Mouse (Mus musculus): ENCODE results near the gene Slc25a39.
"Not testable (repeated sequence)": the region's sequence is repeated elsewhere in the genome, so short reads cannot be mapped to it uniquely, and the experiment has no call there.

Slc25a39 gene

DNA sequence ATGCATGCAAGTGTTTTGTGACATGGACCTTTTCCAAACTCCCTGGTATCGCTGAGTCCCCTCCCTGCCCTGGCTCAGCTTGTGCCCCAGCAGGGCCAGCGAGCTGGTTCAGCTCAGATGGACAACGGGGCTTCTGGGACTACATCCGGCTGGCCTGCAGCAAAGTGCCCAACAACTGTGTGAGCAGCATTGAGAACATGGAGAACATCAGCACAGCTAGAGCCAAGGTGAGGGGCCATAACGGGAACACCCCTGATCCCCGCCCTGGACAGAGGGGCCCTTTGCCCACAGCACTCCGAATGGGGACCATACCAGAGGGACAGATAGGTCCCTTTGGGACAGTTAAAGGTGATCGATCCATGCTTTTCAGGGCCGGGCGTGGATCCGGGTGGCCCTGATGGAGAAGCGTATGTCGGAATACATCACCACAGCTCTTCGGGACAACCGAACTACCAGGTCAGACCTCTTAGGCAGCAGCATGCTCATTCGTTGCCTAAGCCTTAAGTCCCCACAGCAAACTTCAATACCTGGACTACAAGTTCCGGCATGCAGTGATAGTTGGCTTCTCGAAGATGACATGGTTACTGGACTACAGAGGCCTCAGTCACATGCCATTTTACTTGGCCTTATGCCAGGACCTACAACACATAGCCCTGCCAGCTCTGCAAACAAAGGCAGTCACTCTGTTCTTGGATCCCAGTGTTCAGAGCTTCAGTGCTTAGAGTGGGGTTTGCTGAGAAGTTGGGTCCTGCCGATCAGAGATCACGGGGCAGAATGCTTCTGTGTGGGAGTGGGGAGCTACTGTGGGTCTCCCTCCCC lies 9.5 kb downstream of the Slc25a39 start:
- peak in 1 of 2 experiments; percentile 63 for DNase-seq (ENCODE audit: inconsistent age in 2 of 2, low spot score in 1 of 2)

DNA sequence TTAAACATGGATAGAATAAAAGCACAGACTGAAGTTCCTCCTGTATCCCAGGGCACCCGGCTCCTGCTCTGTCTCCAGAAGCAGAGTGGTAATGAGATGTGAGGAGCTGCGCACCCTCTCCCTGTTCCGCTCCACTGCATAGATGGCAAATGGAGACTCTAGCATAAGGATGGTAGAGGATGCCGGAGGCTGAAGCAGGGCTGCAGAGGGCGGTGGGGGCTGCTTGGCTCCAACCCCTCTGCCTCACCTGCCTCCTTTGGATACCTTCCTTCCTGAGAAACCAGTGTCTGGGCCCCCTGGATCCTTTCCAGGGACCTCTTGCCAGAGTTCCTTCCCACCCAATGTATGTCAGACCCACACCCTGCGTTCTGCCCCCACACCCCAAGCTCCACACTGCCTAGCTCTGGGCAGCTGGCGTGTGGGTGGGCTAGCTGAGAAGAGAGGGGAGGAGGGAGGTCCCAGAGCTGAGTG lies 11.0 kb downstream of the Slc25a39 start:
- peak in 1 of 2 experiments; percentile 28 for DNase-seq (ENCODE audit: inconsistent age in 2 of 2, low spot score in 1 of 2)

DNA sequence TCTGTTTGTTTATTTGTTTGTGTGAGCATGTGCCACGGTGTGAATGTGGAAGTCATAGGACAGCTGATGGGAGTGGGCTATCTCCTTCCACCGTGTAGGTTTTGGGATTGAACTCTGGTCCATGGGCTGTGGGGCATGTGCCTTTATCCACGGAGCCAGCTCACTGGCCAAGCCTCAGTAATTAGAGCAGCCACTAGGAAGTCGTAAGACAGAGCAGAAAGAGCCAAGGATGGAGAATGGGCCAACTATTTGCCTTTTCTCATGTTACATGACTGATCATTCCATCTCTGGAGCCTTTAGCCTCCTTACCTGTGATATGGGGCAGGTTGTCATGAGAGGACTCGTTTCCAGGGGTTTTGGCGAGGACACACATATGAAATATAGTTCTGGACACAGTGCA lies 11.5 kb downstream of the Slc25a39 start:
- peak in 1 of 2 experiments; percentile 18 for DNase-seq (ENCODE audit: inconsistent age in 2 of 2, low spot score in 1 of 2)

DNA sequence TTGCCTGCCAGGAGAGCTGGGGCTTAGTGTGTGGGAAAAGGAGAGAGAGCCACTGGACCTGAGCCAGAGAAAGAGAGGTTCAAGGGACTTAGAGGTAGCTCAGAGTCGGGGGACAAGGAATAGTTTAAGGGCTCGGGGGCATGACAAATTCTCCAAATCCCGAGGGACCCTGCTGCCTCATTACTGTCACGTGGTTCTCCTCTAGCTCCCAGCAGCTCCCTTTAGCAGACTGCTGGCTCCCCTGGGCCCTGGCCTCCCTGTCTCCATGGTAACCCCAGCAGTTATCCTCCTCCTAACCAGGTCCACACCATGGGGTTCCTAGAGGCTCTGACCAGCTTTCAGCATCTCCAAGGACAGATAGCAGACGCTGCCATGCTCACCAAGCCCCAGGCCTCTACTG lies 12.5 kb downstream of the Slc25a39 start:
- peak in 1 of 2 experiments; percentile 54 for DNase-seq (ENCODE audit: inconsistent age in 2 of 2, low spot score in 1 of 2)

DNA sequence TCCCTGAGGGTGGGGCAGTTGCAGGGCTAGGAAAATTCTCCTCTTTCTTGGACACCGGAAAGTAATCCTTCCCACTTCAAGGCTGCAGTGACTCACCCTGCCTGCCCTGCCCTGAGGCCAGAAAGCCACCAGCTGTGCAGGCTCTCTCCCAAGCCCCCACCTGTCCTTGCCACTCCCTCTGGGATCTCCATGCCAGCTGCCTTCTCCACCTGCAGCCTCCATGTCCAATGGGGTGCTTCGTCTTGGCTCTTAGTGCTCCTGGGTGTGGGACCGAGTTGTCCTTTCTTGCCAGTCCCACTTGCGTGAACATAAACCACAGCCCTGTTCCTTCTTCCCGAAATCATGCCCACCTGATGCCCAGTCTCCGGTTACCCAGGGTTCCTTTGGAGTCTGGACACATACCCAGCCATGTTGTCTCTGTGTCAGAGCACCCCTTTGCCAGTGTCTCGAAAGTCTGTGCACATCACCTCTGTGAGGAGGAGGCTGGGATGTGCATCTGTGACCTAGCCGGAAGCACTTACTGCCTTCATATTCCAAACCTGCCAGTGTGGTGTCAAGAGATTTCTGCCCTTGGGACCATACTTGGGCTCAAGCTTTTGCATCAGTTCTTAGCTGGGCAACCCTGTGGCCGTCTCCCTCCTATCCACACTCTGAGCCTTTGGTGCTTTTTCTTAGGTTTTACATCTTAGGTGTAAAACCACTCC lies 13.2 kb downstream of the Slc25a39 start:
- peak; percentile 71 to 87 for DNase-seq (ENCODE audit: inconsistent age in 2 of 2, low spot score in 1 of 2)

DNA sequence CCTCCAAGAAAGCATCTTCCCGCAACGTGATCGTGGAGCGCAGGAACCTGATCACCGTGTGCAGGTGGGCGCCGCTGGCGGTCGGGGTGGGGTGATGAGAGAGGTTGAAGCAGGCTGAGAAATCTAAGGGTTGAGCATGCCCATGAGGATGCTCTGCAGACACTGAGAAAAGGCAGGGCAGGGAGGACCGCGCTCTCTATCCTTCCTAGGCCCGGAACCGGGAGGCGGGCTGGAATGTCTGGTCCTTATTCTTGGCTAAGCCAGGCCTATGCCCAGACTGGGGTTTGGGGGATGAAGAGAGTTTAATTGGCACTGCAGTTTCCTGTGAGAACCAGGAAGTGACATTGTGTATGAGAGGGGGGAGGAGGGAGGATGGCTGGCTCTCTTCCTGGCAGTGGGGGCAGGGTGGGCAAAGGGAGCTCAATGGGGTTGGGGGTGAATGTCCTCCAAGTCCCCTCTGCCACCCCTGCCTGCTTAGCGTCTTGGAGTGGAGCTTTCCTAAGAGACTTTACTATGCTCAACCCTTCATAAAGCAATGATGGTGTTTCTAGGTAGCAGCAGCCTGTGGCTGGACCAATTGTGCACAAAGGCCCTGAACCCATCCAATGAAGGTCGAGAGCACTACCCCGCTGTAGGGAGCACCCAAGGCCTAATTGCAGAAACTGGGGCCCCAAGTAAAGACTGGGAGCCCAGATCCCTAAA lies 13.9 kb downstream of the Slc25a39 start:
- peak; percentile 41 to 72 for DNase-seq (ENCODE audit: inconsistent age in 2 of 2, low spot score in 1 of 2)

DNA sequence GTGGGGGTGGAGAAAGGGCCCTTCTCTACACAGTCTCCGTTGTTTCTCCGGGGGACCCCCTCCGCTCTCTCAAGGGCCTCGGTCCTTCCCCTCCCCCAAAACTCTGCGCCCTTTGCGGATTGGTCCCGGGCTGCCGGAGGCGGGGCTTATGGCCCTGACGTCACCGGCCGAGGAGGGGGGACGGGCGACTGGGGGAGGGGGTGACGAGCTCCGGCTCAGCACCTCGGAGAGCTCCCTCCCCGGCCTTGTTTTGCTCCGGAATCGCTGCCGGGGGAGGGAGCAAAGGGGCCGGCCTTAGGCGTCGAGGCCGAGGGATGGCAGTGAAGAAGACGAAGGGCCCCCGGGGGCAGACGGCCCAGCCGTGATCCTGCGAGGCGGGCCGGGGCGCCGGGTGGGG lies 14.5 kb downstream of the Slc25a39 start, which contains the start of gene Rundc3a:
Rundc3a (plus strand) TSS at position 166 of the 397 bp plus-strand sequence.
- peak; percentile 93 to 96 for DNase-seq (ENCODE audit: inconsistent age in 2 of 2, low spot score in 1 of 2)

DNA sequence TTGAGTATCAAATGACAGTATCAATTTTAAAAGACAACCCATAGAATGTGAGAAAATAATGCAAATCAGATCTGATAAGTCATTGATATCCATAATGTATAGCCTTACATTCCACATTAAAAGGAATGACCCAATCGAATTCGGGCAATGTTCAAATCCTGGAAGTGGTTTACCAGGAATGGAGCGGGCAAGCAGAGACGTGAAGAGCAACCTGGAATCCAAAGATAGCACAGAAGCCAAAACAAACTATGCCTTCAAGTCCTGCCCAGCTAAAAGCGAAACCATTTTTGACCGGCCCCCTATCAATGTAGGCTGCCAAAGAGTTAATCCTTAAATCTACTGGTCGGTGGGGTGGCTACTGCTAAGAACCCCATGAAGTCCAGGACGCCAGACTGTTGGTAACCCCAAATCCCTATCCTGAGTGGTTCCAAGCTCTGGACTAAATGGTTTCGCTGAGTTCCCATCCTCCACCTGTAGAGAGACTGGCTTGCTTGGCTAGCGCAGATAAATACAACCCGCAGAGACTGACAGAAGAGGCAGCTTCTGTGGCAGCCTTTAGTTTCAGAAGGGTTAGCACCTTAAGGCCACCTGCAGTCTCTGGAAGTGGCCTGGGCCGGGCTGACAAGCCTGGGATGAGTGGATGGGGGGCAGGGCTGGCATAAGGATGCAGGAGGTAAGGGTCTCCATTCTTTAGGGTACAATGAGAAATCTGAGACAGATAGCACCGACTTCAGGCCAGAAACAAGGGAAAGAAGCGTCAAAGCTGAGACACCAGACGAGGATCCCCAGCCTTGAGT lies 15.1 kb downstream of the Slc25a39 start:
- DNase-seq (ENCODE audit: inconsistent age in 2 of 2, low spot score in 1 of 2): no peak

DNA sequence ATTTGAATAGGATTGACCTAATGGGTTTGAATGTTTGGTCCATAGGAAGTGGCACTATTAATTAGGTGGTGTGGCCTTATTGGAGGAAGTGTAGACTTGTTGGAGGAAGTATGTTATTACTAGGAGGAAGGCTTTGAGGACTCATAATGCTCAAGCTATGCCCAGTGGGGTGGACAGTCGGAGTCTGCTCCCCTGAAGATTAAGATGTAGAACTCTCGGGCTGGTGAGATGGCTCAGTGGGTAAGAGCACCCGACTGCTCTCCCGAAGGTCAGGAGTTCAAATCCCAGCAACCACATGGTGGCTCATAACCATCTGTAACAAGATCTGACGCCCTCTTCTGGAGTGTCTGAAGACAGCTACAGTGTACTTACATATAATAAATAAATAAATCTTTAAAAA lies 18.3 kb downstream of the Slc25a39 start:
- DNase-seq (ENCODE audit: inconsistent age in 2 of 2, low spot score in 1 of 2): not testable (repeated sequence)

DNA sequence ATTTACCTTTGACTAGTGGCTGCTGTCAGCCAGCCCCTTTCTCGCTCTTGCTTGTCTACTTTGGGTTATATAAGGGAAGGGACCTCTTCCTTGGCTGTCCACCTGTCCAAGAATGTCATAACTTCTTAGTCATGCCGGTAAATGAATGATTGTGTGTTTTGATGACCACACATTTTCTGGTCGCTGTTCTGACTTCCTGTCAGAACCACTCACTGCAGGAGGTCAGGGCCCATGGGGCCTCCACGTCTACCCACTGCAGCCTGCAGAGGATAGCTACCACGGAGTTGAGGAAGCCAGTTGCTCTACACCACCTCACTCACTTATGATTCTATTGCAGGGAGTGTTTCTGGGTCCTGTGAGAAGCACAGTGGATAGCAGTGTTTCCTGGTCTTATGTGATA lies 21.6 kb downstream of the Slc25a39 start:
- DNase-seq (ENCODE audit: inconsistent age in 2 of 2, low spot score in 1 of 2): no peak

DNA sequence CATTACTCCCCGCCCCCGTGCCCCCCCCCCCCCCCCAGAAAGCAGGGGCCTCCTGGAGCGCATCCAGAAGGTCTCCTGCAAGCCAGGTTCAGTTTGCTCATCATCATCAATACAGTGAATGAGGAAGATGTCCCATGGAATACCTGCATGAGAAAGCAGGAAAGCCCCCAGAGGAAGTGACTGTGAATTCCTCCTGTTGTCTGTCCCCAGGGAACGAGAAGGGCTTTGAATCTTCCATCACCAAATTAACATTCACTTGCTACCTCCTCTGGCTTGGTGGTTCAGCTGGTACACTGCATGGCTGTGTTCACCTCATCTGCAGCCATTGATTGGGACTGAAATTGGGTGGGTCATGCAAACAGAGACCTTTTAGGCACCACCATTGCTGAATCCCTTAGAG lies 22.7 kb downstream of the Slc25a39 start:
- DNase-seq (ENCODE audit: inconsistent age in 2 of 2, low spot score in 1 of 2): no peak

DNA sequence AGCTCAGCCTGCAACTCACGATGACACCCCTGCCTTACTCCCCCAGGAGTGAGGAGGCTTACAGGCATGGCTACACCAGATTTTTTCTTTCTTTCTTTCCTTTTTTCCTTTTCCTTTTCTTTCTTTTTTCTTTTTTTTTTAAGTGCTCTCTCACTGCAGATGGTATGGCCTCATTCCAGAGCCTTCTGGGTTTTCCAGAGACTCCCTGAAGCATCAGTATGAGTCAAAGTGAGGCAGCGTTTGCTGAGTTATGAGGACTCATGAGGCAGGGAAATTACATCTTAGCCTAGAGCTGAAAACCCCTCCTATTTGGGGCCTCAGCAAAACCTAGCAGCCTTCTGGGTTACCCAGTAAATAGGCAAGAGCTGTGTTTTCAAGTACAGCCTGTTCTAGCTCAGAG lies 23.3 kb downstream of the Slc25a39 start:
- no peak for DNase-seq (ENCODE audit: inconsistent age in 2 of 2, low spot score in 1 of 2)

DNA sequence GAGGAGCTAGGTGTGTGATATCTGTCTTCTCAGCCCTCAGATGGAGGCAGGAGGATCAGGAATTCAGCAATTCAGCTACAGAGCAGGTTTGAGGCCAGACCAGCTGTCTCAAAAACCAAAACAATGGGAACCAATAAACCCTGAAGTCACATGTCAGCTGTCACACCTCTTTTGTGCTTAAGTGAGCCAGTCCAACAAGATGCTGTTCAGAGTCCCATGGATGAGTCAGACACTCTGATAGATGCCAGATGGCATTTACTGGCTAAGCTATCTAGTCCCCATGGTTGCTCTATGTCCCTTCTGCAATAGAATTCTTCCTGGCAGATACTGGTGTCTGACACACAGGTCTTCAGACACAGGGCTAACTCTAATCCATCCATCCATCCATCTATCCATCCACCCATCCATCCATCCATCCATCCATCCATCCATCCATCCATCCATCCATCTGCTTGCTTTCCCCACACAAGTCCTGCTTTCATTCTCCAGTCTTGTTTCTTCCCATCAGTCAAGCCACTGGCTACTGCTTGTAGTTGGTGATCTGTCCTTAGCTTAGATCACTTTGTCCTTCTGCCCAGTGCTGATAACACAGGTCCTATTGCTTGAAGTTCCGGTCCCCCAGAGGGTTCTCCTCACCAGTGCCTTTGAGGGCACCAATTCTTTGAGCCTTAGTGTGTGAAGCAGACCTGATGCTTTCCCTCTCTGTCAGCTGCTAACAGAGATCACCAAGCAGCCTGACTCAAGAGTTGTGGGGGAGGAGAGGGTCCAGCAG lies 24.2 kb downstream of the Slc25a39 start:
- no peak for DNase-seq (ENCODE audit: inconsistent age in 2 of 2, low spot score in 1 of 2)

DNA sequence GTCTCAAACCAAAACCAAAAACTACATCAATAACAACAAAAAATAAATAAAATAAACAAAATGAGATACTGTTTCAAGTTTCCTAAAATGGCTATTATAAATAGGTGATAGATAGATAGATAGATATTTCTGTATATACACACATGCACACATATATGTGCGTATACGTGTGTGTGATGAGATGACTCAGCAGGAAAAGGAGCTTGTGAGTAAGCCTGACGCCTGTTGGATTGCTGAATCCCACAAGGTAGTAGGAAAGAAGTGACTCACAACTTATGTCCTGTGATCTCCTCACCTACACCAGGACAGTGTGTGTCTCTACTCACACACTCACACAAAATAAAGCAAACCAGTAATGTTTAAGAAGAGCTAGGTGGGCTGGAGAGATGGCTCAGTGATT lies 25.0 kb downstream of the Slc25a39 start:
- DNase-seq (ENCODE audit: inconsistent age in 2 of 2, low spot score in 1 of 2): no peak

DNA sequence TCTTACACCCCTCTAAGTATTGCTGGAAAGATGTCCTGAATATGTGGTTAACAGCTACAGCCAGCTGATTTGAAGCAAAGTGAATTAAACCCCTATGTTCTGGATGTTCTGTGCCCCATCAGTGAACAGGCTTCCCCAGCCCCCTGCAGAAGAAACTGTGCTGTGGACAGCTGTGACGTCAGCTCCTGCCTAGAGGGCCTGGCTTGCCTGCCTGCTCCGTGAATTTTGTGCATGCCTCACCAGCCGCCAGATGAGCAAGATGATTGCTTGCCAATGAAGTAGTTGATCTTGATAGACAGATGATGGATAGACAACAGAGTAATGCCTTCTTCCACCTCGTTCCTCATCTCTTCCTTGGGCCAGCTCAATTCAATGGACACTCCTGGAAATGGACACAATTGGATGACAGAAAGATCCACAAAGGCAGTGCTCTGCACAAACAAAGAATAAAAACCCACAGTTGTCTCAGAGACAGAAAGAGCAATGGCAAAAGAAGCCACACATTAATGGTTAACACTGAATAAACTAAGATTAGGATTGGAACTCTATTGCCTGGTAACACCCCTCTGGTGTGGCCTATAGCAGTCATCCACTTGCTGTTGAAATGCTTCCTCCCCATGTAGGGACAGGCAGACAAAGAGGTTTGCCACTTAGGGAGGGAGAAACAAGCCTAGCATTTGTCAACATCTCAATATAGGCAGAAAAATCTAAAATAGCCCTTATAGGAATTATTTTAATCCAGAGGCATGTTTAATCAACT lies 26.2 kb downstream of the Slc25a39 start:
- no peak for DNase-seq (ENCODE audit: inconsistent age in 2 of 2, low spot score in 1 of 2)

DNA sequence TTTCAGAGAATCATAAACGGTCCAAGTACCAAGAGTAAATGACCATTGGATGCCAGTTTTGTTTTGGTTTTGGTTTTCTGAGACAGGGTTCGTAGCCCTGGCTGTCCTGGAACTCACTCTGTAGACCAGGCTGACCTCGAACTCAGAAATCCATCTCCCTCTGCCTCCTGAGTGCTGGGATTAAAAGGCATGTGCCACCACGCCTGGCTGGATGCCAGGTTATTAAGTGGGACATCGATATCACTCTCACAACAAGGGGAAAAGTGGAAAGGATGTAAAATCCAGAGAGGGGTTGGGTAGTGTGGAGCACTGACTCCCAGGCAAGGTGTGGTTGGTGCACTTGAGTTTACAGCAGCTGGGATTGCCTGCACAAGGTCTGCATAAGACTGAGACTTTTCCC lies 27.7 kb downstream of the Slc25a39 start:
- peak in 1 of 2 experiments; percentile 50 for DNase-seq (ENCODE audit: inconsistent age in 2 of 2, low spot score in 1 of 2)

DNA sequence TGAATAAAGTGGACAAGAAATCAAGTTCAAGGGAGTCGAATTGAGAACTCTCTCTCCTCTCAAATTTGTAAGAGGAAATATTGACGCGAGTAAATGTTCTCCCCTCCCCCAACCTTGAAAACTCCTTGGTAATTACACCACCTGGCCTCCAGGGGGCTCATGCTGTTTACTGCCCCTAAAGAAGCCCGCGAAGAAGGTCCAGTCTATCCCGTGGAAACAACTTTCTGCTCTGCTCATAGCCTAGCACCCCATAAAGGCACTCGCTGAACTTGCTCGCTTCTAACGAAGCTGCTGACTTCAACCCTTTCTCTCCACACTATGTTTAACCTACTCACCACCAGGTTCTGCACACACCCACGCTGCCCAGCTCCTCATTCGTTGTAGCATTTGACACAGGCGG lies 30.6 kb downstream of the Slc25a39 start:
- DNase-seq (ENCODE audit: inconsistent age in 2 of 2, low spot score in 1 of 2): no peak

DNA sequence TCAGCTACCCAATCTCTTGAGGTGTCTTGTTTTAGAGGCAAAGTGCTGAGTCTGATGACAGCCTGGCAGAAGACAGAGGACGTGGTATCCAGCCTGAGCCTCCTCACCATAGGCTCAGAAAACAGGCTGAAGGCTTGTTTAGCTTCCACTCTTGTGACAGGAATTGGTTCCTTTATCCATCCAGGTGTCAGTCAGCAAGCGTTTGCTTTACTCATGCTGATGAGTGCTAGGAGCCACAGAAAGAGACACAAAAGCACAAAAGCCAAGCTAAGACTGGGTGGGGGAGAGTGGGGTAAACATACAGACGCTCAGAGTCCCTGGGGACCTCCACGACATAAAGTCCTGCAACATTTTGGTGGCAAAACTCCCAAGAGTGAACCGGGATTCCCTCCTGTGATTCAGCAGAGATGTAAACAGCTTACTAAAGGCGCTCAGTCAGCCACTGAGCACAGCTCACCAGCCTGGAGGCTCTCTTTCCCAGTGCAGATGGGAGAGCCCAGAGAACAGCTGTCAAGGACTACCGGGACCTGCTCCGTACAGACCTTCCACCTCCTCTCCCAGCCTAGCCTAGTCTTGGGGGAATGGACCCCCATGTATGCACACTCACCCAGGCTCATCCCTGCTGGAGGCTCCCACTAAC lies 31.4 kb downstream of the Slc25a39 start:
- peak; percentile 29 to 72 for DNase-seq (ENCODE audit: inconsistent age in 2 of 2, low spot score in 1 of 2)
